Mouse (Mus musculus): ENCODE results near the gene Camk1g.

The Camk1g gene

GRCm38 (mm10) chr1:193334546-193334945 is 35.6 kb downstream of the Camk1g start:
- in situ Hi-C loops (cut with MboI, MseI): no loop called here

- in situ Hi-C loops (cut with MboI, MseI): no loop called here
These were observed 36.3 kb downstream of the Camk1g start for GRCm38 (mm10) chr1:193333776-193334175.

GRCm38 (mm10) chr1:193332671-193333070 is 37.4 kb downstream of the Camk1g start:
- in situ Hi-C loops (cut with MboI, MseI): no loop called here

- in situ Hi-C loops (cut with MboI, MseI): no loop called here
These were observed 38.1 kb downstream of the Camk1g start for GRCm38 (mm10) chr1:193332018-193332417.

- in situ Hi-C loops (cut with MboI, MseI): no loop called here
These were observed 39.5 kb downstream of the Camk1g start for GRCm38 (mm10) chr1:193330626-193331025.

- in situ Hi-C loops (cut with MboI, MseI): no loop called here
These were observed 39.9 kb downstream of the Camk1g start for GRCm38 (mm10) chr1:193330172-193330571.

- in situ Hi-C loops (cut with MboI, MseI): loop anchor here (5.0 kb wide), 1 partner anchor 67 kb away; the partner anchor contains the start of gene Hsd11b1
These were observed 40.5 kb downstream of the Camk1g start for GRCm38 (mm10) chr1:193329557-193329956.

- in situ Hi-C loops (cut with MboI, MseI): loop anchor here (5.0 kb wide), 1 partner anchor 65 kb away; the partner anchor contains the start of gene Hsd11b1
These were observed 42.4 kb downstream of the Camk1g start for GRCm38 (mm10) chr1:193327686-193328085.

- in situ Hi-C loops (cut with MboI, MseI): loop anchor here (5.0 kb wide), 1 partner anchor 65 kb away; the partner anchor contains the start of gene Hsd11b1
These were observed 42.9 kb downstream of the Camk1g start for GRCm38 (mm10) chr1:193327216-193327615.

- in situ Hi-C loops (cut with MboI, MseI): loop anchor here (5.0 kb wide), 1 partner anchor 64 kb away; the partner anchor contains the start of gene Hsd11b1
These were observed 43.5 kb downstream of the Camk1g start for GRCm38 (mm10) chr1:193326456-193327145.

GRCm38 (mm10) chr1:193325891-193326290 is 44.2 kb downstream of the Camk1g start:
- in situ Hi-C loops (cut with MboI, MseI): loop anchor here (5.0 kb wide), 1 partner anchor 64 kb away; the partner anchor contains the start of gene Hsd11b1

GRCm38 (mm10) chr1:193324224-193324623 is 45.9 kb downstream of the Camk1g start:
- in situ Hi-C loops (cut with MboI, MseI): no loop called here

GRCm38 (mm10) chr1:193323686-193324085 is 46.4 kb downstream of the Camk1g start:
- in situ Hi-C loops (cut with MboI, MseI): no loop called here

- in situ Hi-C loops (cut with MboI, MseI): no loop called here
These were observed 49.7 kb downstream of the Camk1g start for GRCm38 (mm10) chr1:193320398-193320797.

- in situ Hi-C loops (cut with MboI, MseI): loop anchor here (5.0 kb wide), 1 partner anchor 112 kb away; the partner anchor contains the start of gene Lamb3
These were observed 50.4 kb downstream of the Camk1g start for GRCm38 (mm10) chr1:193319721-193320120.

GRCm38 (mm10) chr1:193317159-193317559 is 52.9 kb downstream of the Camk1g start:
- in situ Hi-C loops (cut with MboI, MseI): loop anchor here (5.0 kb wide), 1 partner anchor 110 kb away; the partner anchor contains the start of gene Lamb3

GRCm38 (mm10) chr1:193316358-193316750 is 53.7 kb downstream of the Camk1g start:
- in situ Hi-C loops (cut with MboI, MseI): loop anchor here (5.0 kb wide), 1 partner anchor 109 kb away; the partner anchor contains the start of gene Lamb3

- in situ Hi-C loops (cut with MboI, MseI): loop anchor here (5.0 kb wide), 1 partner anchor 109 kb away; the partner anchor contains the start of gene Lamb3
These were observed 54.3 kb downstream of the Camk1g start for GRCm38 (mm10) chr1:193315705-193316357.

GRCm38 (mm10) chr1:193311596-193311995 is 58.5 kb downstream of the Camk1g start:
- in situ Hi-C loops (cut with MboI, MseI): no loop called here

GRCm38 (mm10) chr1:193310519-193311085 is 59.5 kb downstream of the Camk1g start:
- in situ Hi-C loops (cut with MboI, MseI): no loop called here

- in situ Hi-C loops (cut with MboI, MseI): no loop called here
These were observed 60.1 kb downstream of the Camk1g start for GRCm38 (mm10) chr1:193309785-193310518.
